Mouse (Mus musculus): ENCODE measurements around the gene Ppp4c.
A peak's percentile ranks its signal among the peaks of the same experiment; 100 is the strongest.

Ppp4c gene

DNA sequence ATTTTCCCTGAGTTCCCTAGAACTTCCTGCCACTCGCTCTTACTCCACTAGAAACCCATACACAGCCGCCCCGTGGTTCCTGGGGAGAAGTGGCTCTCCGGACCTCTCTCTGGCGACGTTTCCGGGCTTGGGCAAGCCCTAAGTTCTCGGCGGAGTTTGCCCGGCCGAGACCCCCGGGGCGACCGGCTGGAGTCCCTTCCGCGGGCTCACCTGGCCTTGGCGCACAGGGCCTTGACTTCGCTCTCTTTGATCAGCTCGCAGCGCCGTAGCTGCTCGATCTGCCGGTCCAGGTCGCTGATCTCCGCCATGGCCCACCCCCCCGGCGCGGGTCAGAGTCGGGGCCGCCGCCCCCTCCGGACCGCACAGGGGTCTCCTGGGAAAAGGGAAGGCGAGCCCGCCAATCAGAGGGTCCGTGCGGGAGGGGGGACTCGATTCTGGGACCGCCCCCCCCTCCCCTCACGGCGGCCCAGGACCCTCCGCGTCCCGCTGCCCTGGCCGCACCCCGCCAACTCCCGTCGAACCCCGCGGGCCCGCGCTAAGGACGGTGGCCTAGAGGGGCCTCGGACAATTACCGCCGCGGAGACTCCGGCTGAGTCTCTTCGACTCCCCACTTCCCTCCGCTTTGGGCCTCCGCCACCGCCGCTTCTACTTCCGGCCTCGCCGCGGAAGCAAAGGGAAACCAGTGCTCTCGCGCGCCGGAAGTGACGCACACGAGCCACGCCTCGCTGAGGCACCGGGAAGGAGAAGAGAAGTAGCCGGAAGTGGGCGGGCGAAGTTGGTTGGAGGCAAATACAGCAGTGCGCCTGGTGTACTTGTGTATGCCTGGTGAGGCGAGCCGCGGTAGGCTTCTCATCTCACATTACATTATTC lies at the start of gene Ppp4c:
TSS of gene Ppp4c (minus strand) at position 646 of the 870 bp plus-strand sequence.
- peak; percentile 98 for DNase-seq

GRCm38 (mm10) chr7:126833294-126833693 lies 41.0 kb upstream of the Ppp4c start:
- no peak for DNase-seq

GRCm38 (mm10) chr7:126832036-126832598 lies 39.8 kb upstream of the Ppp4c start:
- peak; percentile 81 for DNase-seq

- no peak for DNase-seq
Observed at GRCm38 (mm10) chr7:126831539-126831938, 39.2 kb upstream of the Ppp4c start, which contains the start of gene 4930451I11Rik. Gene 4930451I11Rik, minus strand, starts transcription at chr7:126831639.

- DNase-seq = no peak
Observed at GRCm38 (mm10) chr7:126825952-126826351, 33.7 kb upstream of the Ppp4c start.

GRCm38 (mm10) chr7:126825403-126825802 lies 33.1 kb upstream of the Ppp4c start:
- DNase-seq = no peak

DNA sequence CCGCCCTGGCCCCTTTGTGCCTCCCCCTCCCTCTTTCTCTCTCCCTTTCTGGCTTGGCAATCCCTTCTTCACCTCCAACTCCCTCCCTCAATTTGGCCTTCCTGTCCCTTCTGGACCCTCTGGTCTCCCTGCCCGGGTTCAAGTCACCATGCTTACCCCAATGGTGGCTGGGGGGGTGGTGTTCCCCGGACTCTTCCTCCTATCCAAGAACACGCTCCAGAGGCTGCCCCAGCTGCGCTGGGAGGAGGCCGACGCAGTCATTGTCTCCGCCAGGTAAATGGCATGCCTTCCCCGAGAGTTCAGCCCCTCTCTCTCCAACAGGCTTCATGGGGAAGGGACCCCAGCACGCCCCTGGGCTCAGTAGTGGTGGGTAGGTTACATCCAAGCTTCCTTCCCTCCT lies 31.6 kb upstream of the Ppp4c start:
- no peak for DNase-seq

- DNase-seq = no peak
Observed at GRCm38 (mm10) chr7:126823202-126823711, 31.0 kb upstream of the Ppp4c start.

DNA sequence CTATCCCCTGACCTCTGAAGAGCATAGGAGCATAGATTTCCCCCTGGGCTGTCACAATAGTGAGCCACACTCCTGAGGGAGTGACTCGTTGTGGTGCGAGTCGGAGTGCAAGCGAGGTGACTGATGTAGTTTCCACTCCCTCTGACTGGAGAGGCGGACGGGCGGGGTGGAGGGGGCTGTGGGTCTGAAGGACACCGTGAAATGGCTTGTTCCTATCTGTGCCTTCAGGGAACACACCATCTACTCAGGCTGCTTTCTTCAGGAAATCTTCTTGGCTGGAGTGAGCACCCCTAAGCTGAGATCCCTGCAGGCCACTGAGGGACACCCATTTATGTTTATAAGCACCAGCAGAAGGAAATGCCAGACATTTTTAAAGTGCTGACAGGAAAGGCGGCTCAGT lies 30.4 kb upstream of the Ppp4c start:
- no peak for DNase-seq

- DNase-seq = peak; percentile 78
Observed at GRCm38 (mm10) chr7:126821835-126822511, 29.7 kb upstream of the Ppp4c start.

DNA sequence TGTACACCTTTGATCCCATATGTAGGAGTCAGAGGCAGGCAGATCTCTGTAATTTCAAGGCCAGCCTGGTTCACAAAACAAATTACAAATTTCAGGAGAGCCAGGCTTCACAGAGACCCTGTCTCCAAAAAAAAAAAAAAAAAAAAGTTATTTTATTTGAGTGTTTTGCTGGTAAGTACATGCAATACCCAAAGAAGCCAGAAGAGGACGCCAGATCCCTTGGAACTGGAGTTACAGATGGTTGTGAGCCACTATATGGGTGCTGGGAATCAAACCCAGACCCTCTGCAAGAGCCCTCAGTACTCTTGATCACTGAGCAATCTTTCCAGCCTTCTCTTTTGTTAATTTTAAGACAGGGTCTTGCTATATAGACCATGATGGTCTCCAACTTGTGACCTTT lies 26.5 kb upstream of the Ppp4c start:
- no peak for DNase-seq

DNA sequence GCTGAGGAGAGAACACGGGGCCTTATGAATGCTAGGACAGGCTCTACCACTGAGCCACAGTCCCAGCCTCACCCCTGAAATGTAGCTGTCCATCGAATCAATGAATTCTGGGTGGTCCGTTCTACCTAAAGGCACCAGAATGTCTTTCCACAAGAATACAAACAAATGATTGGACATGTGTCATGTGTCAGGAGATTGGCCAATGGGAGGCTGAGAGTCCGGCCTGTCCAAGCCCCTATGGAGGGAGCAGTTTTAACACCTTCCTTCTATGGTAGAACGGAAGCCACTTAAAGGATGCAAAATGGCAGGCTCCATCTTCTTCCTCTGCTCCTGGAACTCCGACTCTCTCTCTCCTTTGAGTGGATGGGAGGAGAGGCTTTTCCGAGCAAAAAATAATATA lies 25.3 kb upstream of the Ppp4c start:
- no peak for DNase-seq

GRCm38 (mm10) chr7:126816494-126816893 lies 24.2 kb upstream of the Ppp4c start:
- no peak for DNase-seq

DNA sequence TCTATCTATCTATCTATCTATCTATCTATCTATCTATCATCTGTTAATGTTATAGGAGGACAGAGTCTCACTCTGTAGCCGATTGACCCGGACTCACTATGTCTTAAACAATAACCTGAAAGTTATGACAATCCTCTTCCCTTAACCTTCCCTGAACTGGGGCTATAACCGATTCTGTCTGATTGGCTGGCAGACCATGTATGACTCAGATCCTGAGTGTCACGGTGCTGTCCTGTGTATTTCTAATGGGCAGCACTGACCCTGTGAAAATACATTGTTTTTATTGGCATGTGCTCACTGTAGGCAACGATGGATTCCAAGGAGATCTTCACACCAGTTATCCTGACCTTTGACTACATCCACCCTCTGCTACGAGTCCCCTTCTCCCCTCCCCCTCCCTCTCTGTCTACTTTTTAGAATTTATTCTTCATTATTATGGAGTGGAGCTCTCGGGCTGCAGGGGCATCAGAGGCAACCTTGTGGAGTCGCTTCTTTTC lies 23.5 kb upstream of the Ppp4c start:
- DNase-seq = no peak

DNA sequence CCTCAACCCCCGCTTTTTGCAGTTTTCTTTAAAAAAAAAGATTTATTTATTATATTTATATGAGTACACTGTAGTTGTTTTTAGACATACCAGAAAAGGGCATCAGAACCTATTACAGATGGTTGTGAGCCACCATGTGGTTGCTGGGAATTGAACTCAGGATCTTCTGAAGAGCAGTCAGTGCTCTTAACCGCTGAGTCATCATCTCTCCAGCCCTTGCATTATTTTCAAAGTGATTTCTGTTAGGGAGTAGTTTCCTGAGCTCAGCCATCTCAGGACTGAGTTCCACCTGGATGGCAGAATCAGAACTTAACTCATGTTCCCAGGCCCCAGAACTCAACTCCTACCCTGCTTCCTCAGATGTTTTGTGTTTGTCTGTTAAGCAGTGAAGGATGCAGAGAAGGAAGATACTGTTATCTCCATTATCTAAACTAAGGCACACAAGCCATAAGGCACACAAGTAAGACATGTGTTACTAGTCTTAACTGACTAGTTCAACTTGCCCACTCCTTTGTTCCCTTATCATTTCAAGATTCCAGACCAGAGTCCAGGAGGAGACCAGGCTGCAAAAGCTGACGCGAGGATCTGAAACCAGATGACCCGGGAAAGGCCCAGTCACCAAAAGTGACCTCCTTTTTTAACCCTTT lies 17.6 kb upstream of the Ppp4c start:
- DNase-seq = no peak

DNA sequence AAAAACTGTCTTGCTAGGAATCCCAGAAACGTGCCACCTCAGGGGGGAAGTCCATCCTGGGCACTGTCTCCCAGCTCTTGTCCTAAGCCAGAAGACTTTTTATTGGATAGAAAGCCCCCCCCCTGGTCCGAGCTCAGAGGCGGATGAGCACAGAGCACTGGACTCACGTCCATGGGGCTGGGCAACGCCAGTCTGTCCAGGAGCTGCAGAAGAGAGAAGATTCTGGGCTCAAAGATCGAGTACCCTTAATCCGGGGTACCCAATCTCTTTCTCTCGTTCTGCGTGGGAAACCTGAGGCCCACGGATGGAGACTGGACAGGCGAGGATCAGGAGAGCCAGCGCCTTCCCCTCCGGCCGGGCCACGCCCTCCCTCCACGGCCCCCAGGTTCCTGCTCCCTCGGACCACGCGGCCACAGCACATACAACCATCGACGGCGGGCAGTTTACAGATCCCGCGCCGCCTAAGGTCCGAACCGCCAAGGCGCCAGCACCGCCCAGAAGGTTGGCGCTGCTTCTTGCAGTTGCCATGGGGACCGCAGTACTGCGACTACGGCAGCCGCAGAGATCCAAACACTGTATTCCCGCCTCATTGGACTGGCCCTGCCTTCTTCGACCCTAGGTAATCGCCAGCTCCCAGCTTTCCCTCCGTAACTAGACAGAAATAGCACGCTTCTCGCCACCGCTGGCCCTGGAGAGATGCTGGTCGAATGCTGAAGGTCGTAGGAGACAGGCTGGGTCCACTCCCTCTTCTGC lies 16.6 kb upstream of the Ppp4c start:
- DNase-seq = peak; percentile 95

GRCm38 (mm10) chr7:126807405-126807804 lies 15.1 kb upstream of the Ppp4c start:
- DNase-seq = no peak

GRCm38 (mm10) chr7:126806956-126807355 lies 14.7 kb upstream of the Ppp4c start:
- no peak for DNase-seq

DNA sequence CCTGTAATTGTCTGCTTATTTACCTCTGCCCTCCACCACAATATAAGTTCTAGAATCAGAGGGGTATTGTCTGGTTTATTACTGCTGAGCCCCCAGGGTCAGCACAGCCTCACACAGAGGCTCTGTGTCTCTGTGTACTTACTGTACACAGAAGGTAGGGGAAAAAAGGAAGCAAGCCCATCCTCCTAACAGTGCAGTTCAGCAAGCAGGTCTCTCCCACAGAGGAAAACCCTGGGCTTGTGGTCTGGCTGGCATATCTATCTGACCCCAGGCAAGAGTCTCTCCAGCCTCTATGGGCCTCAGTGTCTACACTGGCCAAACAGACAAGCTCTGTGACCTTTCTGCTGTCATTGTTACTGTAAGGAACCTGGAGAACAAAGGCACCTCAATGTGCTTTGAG lies 11.5 kb upstream of the Ppp4c start:
- DNase-seq = no peak

GRCm38 (mm10) chr7:126803181-126803580 lies 10.9 kb upstream of the Ppp4c start:
- no peak for DNase-seq

DNA sequence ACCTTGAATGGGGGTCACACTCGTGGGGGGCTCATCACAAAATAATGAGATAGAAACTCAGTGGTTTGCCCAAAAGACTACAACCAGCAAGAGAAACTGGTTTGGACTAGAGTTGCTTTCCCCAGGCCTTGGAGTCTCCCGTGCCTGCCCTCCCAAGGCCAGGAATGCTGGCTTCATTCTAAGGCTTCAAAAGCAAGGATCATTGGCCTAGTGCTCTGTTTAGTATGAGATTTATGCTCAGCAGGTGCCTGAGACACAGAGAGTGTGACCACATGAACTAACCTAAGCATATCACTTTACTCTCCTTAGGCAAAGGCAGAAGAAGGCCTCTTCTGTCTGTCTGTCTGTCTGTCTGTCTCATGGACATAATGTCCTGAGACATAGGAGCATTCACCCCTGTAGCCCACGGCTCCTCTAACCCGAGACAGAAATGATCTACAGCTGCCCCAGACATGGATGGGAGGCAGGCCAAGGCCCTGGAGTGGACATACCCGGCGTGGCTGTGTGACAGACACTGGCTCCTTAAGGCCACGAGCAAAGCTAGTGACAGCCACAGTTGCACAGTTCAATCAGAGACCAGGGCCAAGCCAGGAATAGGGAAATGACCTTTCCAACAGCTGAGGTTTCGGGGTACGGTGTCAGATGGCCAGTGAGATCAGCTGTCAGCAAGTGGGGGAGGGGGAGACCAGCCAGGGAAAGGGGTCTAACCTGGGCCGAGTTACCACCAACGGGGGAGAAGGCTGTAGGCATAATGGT lies 10.0 kb upstream of the Ppp4c start:
- DNase-seq = no peak

Data from right cerebral cortex, adult 18-20 months (tissue).